Mouse (Mus musculus) cerebellum, adult 2 months (tissue): ENCODE results near the gene Chd6. TPM values are rescaled to one million over a fixed set of nuclear protein-coding genes. Genes with fewer than 3 reads are reported as not detected.

Experiments
- DNase-seq, 2 experiments: peaks; one replicate each; pipeline ENCODE4 v3.0.0; 2021
- H3K27ac ChIP-seq: fragments of 200-500 bp; 2 replicates; pipeline ENCODE4 v1.5.1; 2012; ENCODE audit warnings: low read length, control low read depth, inconsistent platforms; ENCODE audit not compliant: insufficient read depth
- H3K27me3 ChIP-seq: fragments of 200-500 bp; 2 replicates; pipeline ENCODE4 v1.6.1; 2012; ENCODE audit warnings: inconsistent platforms, mild to moderate bottlenecking, low read length, moderate library complexity; ENCODE audit not compliant: control insufficient read depth, insufficient read depth
- H3K4me1 ChIP-seq: fragments of 200-500 bp; 2 replicates; pipeline ENCODE4 v1.6.1; 2011; ENCODE audit warnings: low read length; ENCODE audit not compliant: control insufficient read depth, insufficient read depth
- H3K4me3 ChIP-seq: fragments of 200-500 bp; replicated peaks from 2 replicates; pipeline ENCODE3; 2011; ENCODE audit warnings: mild to moderate bottlenecking, low read depth, low read length, control low read depth; ENCODE audit not compliant: insufficient read depth
- CTCF ChIP-seq: fragments of 200-500 bp; IDR thresholded peaks from 2 replicates; pipeline ENCODE4 v1.5.1; 2011; ENCODE audit warnings: low read depth, mild to moderate bottlenecking, control low read depth, low read length, moderate library complexity, borderline replicate concordance; ENCODE audit not compliant: insufficient read depth
- POLR2A ChIP-seq: fragments of 200-500 bp; IDR thresholded peaks from 2 replicates; pipeline ENCODE4 v1.6.1; 2011; ENCODE audit warnings: low read length, control low read depth, borderline replicate concordance; ENCODE audit not compliant: insufficient read depth
- WGBS: fragments of 180-500 bp; shearing (Covaris S2); methylation state at CpG from one replicate; pipeline ENCODE4 v1.1.7; 2018; 5-methylcytosine and 5-hydroxymethylcytosine counted together
- polyA plus RNA-seq: library from polyadenylated mRNA; depleted of rRNA; stranded (reverse); fragments of >200 nt; gene quantifications from 2 replicates; pipeline ENCODE4 v1.2.3, GENCODE M21; 2012; rRNA removed

The Chd6 gene
- polyA plus RNA-seq, 1 experiment: 33.7 TPM

- 53% methylated on average over 18 of the region's 18 CpGs for WGBS
- DNase-seq: peak in 1 of 2 experiments; percentile 26
- TF ChIP-seq CTCF (no peak), POLR2A (no peak)
- H3K4me3 ChIP-seq: no peak overlapping the region
- no peaks in the 10 kb centered on the region for H3K27me3 ChIP-seq
- peaks cover 52% of the 10 kb centered on the region for H3K4me1 ChIP-seq
- no peak overlapping the region for H3K27ac ChIP-seq
Measured at GRCm38 (mm10) chr2:160908607-160909006, 200.3 kb downstream of the Chd6 start.

GRCm38 (mm10) chr2:160906101-160906500 lies 202.8 kb downstream of the Chd6 start:
- peak overlapping the region; percentile 97 for H3K27ac ChIP-seq
- no peak overlapping the region for H3K4me3 ChIP-seq
- H3K4me1 ChIP-seq: peaks cover 59% of the 10 kb centered on the region
- DNase-seq: peak; percentile 83 to 89
- no peaks in the 10 kb centered on the region for H3K27me3 ChIP-seq
- WGBS: 14% methylated on average over 5 of the region's 5 CpGs
- TF ChIP-seq POLR2A (no peak), CTCF (no peak)

GRCm38 (mm10) chr2:160905301-160905700 lies 203.6 kb downstream of the Chd6 start:
- peak; percentile 25 to 36 for DNase-seq
- 83% methylated on average over 12 of the region's 12 CpGs for WGBS
- peak overlapping the region; percentile 97 for H3K27ac ChIP-seq

GRCm38 (mm10) chr2:160901656-160902412 lies 207.0 kb downstream of the Chd6 start:
- DNase-seq: peak in 1 of 2 experiments; percentile 17
- H3K4me1 ChIP-seq: peaks cover 30% of the 10 kb centered on the region
- no peak overlapping the region for H3K27ac ChIP-seq
- H3K27me3 ChIP-seq: no peaks in the 10 kb centered on the region
- no peak overlapping the region for H3K4me3 ChIP-seq
- 58% methylated on average over 7 of the region's 7 CpGs for WGBS
- TF ChIP-seq CTCF (no peak), POLR2A (no peak)

More at GRCm38 (mm10) chr2:160905301-160905700, 203.6 kb downstream of the Chd6 start:
- H3K4me1 ChIP-seq: peaks cover 56% of the 10 kb centered on the region
- no peaks in the 10 kb centered on the region for H3K27me3 ChIP-seq
- no peak overlapping the region for H3K4me3 ChIP-seq
- TF ChIP-seq CTCF: no peak
- TF ChIP-seq POLR2A: no peak

Other genes with a start within 250 kb of the Chd6 start
- 26.2 and 27.7 TPM in 2 replicates for gene Zhx3, start 236.1 kb downstream of the Chd6 start, polyA plus RNA-seq
- 2.3 and 2.4 TPM in 2 replicates for gene Lpin3, start 228.4 kb downstream of the Chd6 start, polyA plus RNA-seq
- 6.4 and 7.6 TPM in 2 replicates for gene Emilin3, start 196.7 kb downstream of the Chd6 start, polyA plus RNA-seq